Mouse (Mus musculus) ovary, adult 18-20 months (tissue): ENCODE results near the gene Hvcn1.

ENCODE experiments used
- DNase-seq: peaks from one replicate; pipeline ENCODE4 v3.0.0; 2022; ENCODE audit warnings: low spot score, mixed read lengths

The Hvcn1 gene

DNA sequence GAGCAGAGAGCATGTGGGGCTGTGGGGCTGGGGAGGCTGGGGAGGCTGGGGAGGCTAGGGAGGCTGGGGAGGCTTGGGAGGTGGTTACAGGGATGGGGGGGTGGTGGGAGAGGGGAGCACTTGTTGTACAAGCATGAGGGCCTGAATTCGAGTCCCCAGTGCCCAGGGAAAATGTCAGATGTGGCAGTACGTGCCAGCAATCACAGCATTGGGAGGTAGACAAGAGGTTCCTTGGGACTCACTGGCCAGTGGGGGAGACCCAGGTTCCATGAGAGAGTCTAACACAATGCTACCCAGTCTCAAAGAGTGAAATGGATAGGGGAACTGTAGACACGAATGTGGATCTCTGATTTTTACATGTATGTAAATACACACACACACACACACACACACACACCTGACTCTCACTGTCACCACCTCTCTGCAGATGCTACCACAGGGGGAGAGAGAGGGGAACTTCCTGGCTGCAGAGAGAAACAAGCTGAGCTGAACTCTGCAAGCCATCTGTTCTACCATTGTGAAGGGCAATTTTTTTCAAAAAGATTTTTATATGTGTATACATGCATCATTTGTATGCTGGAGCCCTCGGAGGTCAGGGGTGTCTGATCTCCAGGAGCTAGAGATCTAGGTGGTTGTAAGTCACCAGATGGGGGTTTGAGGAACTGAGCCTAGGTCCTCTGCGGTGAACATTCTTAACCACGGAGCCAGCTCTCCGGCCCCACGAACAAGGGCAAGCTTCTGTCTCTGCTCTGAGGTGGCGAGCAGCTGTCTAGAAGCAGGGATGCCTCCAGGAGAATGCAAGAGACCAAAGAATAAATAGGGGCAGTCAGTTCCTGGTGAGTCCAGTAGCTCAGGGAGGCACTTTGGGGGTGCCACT, 28.0 kb downstream of the Hvcn1 start:
- DNase-seq, result no peak

GRCm38 (mm10) chr5:122235196-122235836, 28.7 kb downstream of the Hvcn1 start:
- DNase-seq, result no peak

GRCm38 (mm10) chr5:122237200-122237599, 30.6 kb downstream of the Hvcn1 start:
- DNase-seq, result no peak

GRCm38 (mm10) chr5:122239618-122240017, 33.0 kb downstream of the Hvcn1 start:
- no peak for DNase-seq

- DNase-seq, result no peak
Measured at GRCm38 (mm10) chr5:122240521-122240920, 33.9 kb downstream of the Hvcn1 start.

- no peak for DNase-seq
Measured at GRCm38 (mm10) chr5:122240989-122241388, 34.4 kb downstream of the Hvcn1 start.

GRCm38 (mm10) chr5:122242521-122243123, 36.0 kb downstream of the Hvcn1 start:
- DNase-seq, result no peak

DNA sequence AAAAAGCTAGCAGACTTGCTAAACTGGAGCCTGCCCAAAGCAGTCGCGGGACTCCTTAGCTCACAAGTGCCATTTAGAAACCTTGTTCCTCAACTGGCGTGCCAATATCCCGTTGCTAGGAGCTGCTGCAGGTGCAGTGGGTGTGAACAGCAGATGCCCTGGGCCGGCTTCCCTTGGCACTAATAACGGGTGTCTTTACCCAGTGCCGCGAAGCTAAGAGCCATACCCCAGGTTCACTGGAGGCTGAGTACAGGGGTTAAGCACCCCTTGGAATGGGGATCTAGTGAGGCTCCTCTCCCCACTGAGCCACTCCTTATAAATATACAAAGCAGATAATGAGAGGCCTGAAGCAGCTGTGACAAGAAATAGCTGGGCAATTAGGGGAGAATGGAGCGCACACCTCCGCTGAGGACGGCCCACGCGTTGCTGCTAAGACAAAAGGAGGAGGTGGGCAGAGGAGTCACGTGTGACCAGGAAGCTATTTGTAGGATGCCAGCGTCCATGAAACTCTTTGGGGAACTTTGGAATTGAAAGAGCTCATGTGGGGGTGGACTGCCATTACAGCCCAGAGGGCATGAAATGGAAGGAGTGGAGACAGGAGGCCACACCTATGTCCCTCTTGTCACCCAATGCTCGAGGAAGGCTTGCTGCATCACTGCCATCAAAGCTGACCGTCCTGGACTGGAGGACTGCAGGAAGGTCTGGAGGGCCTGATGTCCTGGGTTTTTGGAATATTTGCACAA, 37.3 kb downstream of the Hvcn1 start:
- DNase-seq, result no peak

DNA sequence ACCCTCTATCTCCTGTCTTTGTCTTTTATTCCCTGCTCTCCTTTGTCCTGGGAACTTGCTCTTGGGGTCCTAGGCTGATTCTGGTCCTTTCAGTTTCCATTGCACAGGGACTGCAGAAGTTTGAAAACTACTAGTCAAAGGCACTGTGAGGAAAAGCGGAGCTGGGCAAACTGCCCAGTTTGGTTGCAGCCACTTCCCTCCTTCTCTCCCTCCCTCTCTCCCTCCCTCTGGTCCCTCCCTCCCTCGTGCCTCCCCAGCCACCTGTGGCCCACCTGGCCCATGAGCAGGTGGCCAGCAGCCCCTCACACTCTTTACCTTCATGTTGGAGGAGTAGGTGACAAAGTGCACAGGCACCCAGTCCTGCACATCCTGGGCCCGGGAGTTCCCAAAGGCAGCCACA, 38.6 kb downstream of the Hvcn1 start:
- DNase-seq, result no peak

- no peak for DNase-seq
Measured at GRCm38 (mm10) chr5:122246547-122247167, 40.1 kb downstream of the Hvcn1 start.

GRCm38 (mm10) chr5:122247529-122247928, 40.9 kb downstream of the Hvcn1 start:
- DNase-seq, result peak; percentile 47

DNA sequence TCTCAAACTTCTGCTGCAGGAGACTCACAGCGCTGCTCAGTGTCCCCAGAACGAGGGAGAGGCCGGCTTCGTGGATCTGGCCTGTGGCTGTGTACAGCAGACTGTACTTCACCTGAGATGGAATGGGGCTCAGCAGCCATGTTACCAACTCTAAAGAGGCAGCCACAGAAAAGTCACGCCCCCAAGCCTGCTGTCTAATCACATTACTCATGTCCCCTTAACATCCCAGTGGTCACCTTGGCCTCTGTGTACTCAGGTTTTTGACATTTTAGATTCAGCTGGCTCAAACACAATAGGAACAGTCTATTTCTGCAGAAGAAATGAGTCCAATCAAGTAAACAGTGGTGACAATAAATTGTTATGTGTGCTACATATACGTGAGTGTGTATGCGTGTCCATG, 41.3 kb downstream of the Hvcn1 start:
- no peak for DNase-seq

DNA sequence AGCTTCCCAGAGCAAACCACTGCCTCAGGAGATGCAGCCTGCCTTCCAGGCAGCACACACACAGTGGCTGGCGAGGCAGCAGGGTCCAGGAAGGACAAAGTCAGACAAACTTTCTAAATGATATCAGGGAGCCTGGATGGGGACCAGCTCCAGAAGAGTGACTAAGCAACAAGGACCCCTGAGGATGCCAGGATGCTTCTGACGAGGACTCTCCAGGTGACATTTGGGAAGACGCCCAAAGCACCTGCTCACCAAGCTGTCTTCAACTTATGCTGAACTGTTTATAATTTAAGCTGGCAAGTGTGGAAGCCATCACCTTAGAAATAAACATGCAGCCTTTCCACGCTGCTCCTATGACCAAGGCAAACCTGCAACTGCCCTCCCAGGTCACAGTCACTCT, 42.7 kb downstream of the Hvcn1 start:
- DNase-seq, result no peak

DNA sequence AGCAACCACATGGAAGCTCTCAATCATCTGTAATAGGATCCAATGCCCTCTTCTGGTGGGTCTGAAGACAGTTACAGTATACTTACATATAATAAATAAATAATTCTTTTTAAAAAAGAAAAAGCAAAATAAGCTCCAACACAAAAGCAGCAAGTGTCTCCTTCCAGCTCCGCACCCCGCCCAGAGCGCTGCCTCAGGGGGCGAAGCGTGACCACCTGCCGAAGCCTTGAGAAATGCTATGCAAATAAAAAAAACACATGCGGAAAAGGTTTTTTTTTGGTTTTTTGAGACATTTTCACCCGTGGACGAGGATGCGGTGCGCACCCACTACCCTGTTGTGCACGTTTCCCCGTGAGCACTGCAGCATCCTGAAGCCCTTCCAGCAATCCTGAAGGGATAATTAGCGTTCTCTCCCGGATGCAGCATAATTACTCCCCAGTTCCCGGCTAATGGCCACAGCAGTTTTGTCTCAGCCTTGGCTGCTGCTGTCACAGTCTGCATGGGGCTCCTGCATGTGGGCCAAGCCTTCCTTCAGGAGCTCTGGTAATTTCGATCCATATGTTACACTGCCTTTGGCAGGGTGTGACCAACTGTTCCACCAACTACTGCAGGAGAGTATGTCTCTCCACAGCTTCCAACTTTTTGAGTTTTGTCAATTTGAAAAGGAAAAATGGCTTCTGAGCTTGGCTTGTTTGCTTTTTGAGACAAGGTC, 45.4 kb downstream of the Hvcn1 start:
- no peak for DNase-seq

DNA sequence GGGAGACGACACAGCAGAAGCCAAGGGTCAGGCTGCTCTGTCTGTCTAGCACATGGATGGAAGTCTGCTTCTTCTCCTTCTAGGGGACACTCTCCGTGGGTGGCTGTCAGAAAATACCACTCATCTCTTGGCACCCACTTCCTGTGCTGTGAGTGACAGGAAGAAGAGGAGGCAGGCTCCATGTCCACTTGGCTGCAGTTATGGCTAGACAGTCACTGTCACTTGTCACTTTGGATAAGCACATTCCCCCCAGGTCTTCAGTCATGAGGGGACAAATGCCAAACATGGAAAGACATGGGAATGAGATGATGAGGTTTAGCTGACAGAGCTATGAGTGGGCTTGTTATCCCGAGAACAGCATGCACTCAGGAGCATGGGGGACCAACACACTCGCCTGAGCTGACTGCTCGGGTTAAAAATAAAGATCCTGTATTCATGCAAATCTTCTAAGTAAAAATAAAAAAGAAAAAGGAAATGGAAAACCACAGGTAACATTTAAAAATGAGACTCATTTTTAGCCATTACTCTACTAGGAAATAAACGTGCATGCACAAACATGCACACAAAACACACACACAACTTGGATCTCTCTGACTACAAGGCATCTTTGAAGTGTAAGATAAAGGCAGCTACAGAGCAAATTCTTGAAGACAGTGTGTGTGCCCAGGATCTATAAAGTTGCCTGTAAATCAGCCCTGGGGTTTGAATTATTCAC, 51.6 kb downstream of the Hvcn1 start:
- no peak for DNase-seq

GRCm38 (mm10) chr5:122262104-122262503, 55.5 kb downstream of the Hvcn1 start:
- DNase-seq, result no peak

DNA sequence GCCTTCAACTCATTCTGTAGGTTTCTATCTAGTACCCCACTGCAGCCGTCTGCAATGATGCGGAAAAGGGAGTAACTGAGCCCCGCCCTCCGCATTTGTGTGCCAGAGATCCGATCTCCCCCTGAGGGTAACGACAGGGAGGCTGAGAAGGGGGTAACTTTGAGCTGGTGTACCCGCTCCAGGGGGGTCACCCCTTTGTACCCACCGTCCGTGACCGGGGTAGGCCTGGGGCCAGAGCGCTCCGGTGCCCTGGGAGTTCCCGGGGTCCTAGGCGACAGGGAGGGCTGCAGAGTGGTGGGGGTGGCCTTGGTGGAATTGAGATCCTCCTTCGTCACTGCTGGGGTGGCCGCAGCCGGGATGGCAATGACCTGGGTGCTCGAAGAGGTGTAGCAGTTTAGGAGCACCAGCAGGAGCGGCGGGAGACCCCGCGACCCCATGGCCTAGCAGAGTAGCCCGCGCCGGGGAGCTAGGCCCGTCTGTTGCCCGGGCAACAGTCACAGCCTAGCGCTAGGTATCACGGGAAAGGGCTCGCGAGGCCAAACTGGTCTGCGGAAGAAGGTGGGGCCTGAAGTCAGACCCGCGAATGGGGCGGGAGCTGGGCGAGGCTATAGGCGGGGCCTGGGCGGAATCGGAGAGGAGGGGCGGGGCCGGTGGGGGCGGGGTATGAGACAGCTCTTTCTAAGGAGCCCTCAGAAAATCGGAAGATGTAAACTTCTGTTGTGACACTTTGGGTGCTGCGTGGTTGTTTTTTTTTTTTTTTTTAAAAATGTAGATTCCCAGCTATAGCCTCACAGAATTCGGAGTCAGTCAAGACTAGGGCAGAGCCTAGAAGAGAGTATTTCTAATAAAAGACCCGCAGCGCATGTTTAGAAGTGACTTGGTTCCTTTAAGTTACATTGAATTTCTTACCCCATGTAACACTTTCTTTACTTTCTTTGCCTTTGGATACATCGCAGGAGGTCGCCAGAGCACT, 57.6 kb downstream of the Hvcn1 start, which contains the start of gene Tctn1:
TSS of gene Tctn1 (minus strand) at position 528 of the 973 bp plus-strand sequence.
- DNase-seq, result peak; percentile 88

- DNase-seq, result no peak
Measured at GRCm38 (mm10) chr5:122265187-122265586, 58.6 kb downstream of the Hvcn1 start.

GRCm38 (mm10) chr5:122265942-122266341, 59.3 kb downstream of the Hvcn1 start:
- no peak for DNase-seq
